Mouse (Mus musculus) stomach, postnatal 0 days (tissue): Measurements from ENCODE around the gene Pmch. TPM values are rescaled to one million over a fixed set of nuclear protein-coding genes. Genes with fewer than 3 reads are reported as not detected.

Experiments used
- ATAC-seq: fragments of 200-750 bp; cut with Nextera tagmentation; 2 replicates; pipeline ENCODE4 v1.8.0; 2017; ENCODE audit not compliant: low FRiP score, low TSS enrichment
- DNase-seq: peaks from one replicate; pipeline ENCODE4 v3.0.0-alpha.2; 2016; ENCODE audit warnings: low spot score
- H3K27ac ChIP-seq: fragments of 300-500 bp; sonication (generic); replicated peaks from 2 replicates; pipeline ENCODE4 v1.5.1; 2014; ENCODE audit warnings: mild to moderate bottlenecking, control low read depth
- H3K27me3 ChIP-seq: fragments of 300-500 bp; sonication (generic); 2 replicates; pipeline ENCODE4 v1.6.1; 2014; ENCODE audit warnings: low read length; ENCODE audit not compliant: control insufficient read depth, insufficient read depth
- H3K36me3 ChIP-seq: fragments of 300-500 bp; sonication (generic); 2 replicates; pipeline ENCODE4 v1.6.1; 2014; ENCODE audit warnings: low read length, mixed read lengths; ENCODE audit not compliant: control insufficient read depth, insufficient read depth
- H3K4me1 ChIP-seq: fragments of 300-500 bp; sonication (generic); replicated peaks from 2 replicates; pipeline ENCODE4 v1.6.1; 2014; ENCODE audit warnings: antibody characterized with exemption; ENCODE audit not compliant: control insufficient read depth, insufficient read depth
- H3K4me2 ChIP-seq: fragments of 300-500 bp; sonication (generic); replicated peaks from 2 replicates; pipeline ENCODE4 v1.6.1; 2014; ENCODE audit warnings: low read depth, mild to moderate bottlenecking, control low read depth, moderate library complexity
- H3K4me3 ChIP-seq: fragments of 300-500 bp; sonication (generic); 2 replicates; pipeline ENCODE4 v1.5.1; 2014; ENCODE audit warnings: low read depth, low read length, control low read depth
- H3K9ac ChIP-seq: fragments of 300-500 bp; sonication (generic); 2 replicates; pipeline ENCODE4 v1.6.1; 2014; ENCODE audit warnings: mild to moderate bottlenecking, low read length, control low read depth, mixed read lengths
- H3K9me3 ChIP-seq: fragments of 300-500 bp; sonication (generic); 2 replicates; pipeline ENCODE4 v1.6.1; 2016; ENCODE audit warnings: low read length; ENCODE audit not compliant: control insufficient read depth
- CTCF ChIP-seq: IDR thresholded peaks from 2 replicates; pipeline ENCODE4 v1.5.1; 2016; ENCODE audit warnings: antibody characterized with exemption, low read depth, mild to moderate bottlenecking, moderate library complexity
- EP300 ChIP-seq: optimal IDR thresholded peaks from 2 replicates; pipeline ENCODE3; 2016; ENCODE audit warnings: antibody characterized with exemption
- WGBS: fragments of 180-500 bp; shearing (Covaris S2); extraction: QIAGEN DNeasy Blood & Tissue Kit; methylation state at CpG from one replicate; pipeline ENCODE4 v1.1.7; 2014; 5-methylcytosine and 5-hydroxymethylcytosine counted together
- polyA plus RNA-seq: library from polyadenylated mRNA; unstranded; fragments of >200 nt; fragmentation: Nextera tagmentation; extraction: Ambion mirVana; gene quantifications from 2 replicates; pipeline ENCODE4 v1.2.1, GENCODE M21; 2015

The Pmch gene
- polyA plus RNA-seq, 1 experiment from 2014 or later = not detected

DNA sequence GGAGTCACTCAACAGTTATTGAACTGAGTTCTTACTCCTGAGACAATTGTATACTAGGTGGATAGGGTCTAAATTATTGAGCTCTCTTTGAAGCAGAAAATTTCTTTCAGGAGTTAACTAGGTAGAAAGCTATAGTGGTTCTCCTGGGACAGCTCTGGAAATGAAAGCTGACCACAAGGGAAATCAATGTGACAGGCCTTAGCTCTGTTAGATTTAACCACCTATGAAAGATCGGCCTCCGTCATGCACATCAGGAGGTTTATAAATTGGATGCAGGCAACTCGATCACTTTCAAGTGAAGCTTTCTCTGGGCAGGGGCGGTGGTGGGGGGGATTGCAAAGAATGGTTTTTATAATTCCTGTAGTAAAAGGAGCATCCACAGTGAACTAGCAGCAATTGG is 27.4 kb upstream of the Pmch start:
- Histone ChIP-seq H3K4me3 (no peak overlapping the region), H3K4me2 (no peak overlapping the region), H3K9ac (no peak overlapping the region), H3K27ac (no peak overlapping the region), H3K36me3 (no peaks in the 10 kb centered on the region), H3K9me3 (no peaks in the 10 kb centered on the region), H3K4me1 (no peaks in the 10 kb centered on the region), H3K27me3 (no peaks in the 10 kb centered on the region)
- no peak for ATAC-seq
- 87% methylated on average over 4 of the region's 4 CpGs for WGBS
- DNase-seq = no peak
- no peak for TF ChIP-seq CTCF
- no peak for TF ChIP-seq EP300

DNA sequence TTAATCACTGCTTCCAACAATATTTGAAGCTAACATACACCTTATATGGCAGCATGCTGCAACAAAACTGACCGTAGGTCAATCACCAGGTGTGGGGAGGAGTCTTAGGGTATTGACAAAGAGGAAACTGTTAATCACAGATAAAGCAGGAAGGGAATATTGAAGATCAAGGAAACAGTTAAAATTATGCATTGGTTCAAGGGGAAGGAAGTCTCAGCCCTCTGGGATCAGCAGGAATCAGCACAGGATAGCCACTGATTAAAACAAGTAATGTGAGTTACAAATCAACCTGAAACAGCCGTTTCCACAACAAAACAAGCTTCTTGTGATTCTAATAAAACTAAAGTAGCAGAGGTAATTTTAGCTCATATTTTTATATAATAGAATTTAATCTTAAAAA is 26.0 kb upstream of the Pmch start:
- no peak for TF ChIP-seq EP300
- no peak for TF ChIP-seq CTCF
- DNase-seq = no peak

DNA sequence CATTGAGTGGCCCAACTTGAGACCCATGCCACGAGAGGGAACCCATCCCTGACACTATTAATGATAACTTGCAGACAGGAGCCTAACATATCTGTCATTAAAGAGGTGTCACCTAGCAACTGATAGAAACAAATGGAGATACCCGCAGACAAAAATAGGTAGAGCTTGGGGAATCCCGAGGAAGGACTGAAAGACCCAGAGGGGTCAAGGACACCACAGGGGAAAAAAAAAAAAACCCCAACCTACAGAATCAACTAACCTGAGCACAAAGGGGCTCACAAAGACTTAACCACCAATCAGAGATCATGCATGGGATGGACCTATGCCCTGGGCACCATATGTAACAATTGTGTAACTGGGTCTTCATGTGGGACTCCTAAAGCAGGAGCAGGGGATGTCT is 23.5 kb upstream of the Pmch start:
- TF ChIP-seq EP300 (no peak), CTCF (no peak)
- ATAC-seq (no peak), DNase-seq (no peak)
- Histone ChIP-seq H3K9ac (no peak overlapping the region), H3K27me3 (no peaks in the 10 kb centered on the region), H3K4me1 (no peaks in the 10 kb centered on the region), H3K27ac (no peak overlapping the region), H3K9me3 (no peaks in the 10 kb centered on the region), H3K4me2 (no peak overlapping the region), H3K36me3 (no peaks in the 10 kb centered on the region), H3K4me3 (no peak overlapping the region)
- 82% methylated on average over 3 of the region's 3 CpGs for WGBS

More for the DNA sequence above, 26.0 kb upstream of the Pmch start:
- no peaks in the 10 kb centered on the region for H3K36me3 ChIP-seq
- no peaks in the 10 kb centered on the region for H3K4me1 ChIP-seq
- H3K4me2 ChIP-seq = no peak overlapping the region
- H3K9ac ChIP-seq = no peak overlapping the region
- 71% methylated on average over 2 of the region's 2 CpGs for WGBS
- no peak overlapping the region for H3K4me3 ChIP-seq
- no peaks in the 10 kb centered on the region for H3K27me3 ChIP-seq
- ATAC-seq = no peak
- no peaks in the 10 kb centered on the region for H3K9me3 ChIP-seq
- H3K27ac ChIP-seq = no peak overlapping the region

DNA sequence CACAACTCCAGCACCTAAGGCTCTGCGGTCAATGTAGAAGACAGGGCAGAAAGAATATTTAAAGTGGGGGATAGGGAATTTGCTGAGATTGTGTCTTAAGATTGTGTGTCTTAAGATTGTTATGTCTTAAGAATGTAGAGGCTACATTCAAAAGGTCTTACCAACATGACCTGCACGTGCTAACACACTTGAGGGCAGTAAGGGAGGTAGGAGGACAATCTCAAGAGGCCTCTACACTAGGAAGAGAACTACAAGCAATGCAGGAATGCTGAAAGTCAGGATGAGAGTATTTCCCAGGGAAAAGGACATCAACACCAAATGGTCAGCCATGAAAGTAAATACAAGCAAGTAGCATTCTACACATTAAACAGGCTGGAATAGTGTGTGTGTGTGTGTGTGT is 15.3 kb downstream of the Pmch start:
- H3K4me2 ChIP-seq = no peak overlapping the region
- no peaks in the 10 kb centered on the region for H3K36me3 ChIP-seq
- H3K4me3 ChIP-seq = no peak overlapping the region
- DNase-seq (no peak), ATAC-seq (no peak)
- H3K27me3 ChIP-seq = no peaks in the 10 kb centered on the region
- H3K4me1 ChIP-seq = no peaks in the 10 kb centered on the region
- H3K27ac ChIP-seq = no peak overlapping the region
- TF ChIP-seq CTCF (no peak), EP300 (no peak)
- no peaks in the 10 kb centered on the region for H3K9me3 ChIP-seq
- no peak overlapping the region for H3K9ac ChIP-seq
- WGBS = 94% methylated on average over 2 of the region's 2 CpGs

DNA sequence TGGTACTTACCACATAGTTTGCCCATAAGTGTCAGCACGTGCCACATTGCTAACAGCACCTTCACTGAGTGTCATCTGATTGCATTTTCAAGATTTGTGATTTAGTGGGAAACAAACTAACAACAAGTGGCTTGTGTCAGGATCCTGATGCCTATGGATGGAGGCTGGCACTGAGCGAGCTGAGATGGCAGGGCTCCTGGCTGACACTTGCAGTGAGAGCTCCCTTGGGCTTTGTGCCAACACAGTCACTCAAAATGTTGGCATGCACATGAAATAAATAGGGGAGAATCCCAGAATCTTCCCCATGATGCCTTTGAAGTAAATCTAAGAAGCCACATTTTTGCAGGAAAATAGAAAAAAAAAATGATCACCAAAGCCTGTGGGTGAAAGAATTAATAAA is 22.4 kb downstream of the Pmch start:
- DNase-seq (no peak), ATAC-seq (no peak)
- no peak overlapping the region for H3K9ac ChIP-seq
- H3K27ac ChIP-seq = no peak overlapping the region
- 89% methylated on average over 2 of the region's 2 CpGs for WGBS
- no peak overlapping the region for H3K4me3 ChIP-seq
- H3K9me3 ChIP-seq = no peaks in the 10 kb centered on the region
- H3K4me2 ChIP-seq = no peak overlapping the region
- H3K27me3 ChIP-seq = no peaks in the 10 kb centered on the region
- no peaks in the 10 kb centered on the region for H3K36me3 ChIP-seq
- TF ChIP-seq CTCF = no peak
- TF ChIP-seq EP300 = no peak
- H3K4me1 ChIP-seq = no peaks in the 10 kb centered on the region

DNA sequence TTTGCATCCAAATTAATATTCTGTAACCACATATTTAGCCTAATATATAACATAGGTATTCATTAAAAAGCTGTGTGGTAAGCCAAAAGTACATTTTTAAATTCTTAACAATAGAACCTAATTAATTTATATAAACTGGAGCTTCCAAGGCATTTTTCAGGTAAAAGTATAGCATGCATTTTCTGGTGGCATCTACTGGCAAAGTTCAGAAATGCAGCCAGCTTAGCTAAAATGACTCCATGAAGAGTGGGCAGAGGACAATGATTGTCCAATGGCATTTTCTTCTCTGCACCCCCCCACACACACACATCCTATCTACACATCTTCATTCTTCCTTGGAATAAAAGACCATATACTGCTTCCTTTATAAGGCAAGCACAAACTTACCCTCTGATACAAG is 28.8 kb downstream of the Pmch start:
- no peak overlapping the region for H3K4me3 ChIP-seq
- no peak overlapping the region for H3K4me2 ChIP-seq
- H3K4me1 ChIP-seq = no peaks in the 10 kb centered on the region
- H3K36me3 ChIP-seq = 0 out of 2 replicates have a peak, but pooled peaks cover 2% of the 10 kb centered on the region
- DNase-seq = no peak
- H3K27ac ChIP-seq = no peak overlapping the region
- no peaks in the 10 kb centered on the region for H3K9me3 ChIP-seq
- no peak for TF ChIP-seq EP300
- peak; percentile 55 for TF ChIP-seq CTCF
- ATAC-seq = no peak
- no peaks in the 10 kb centered on the region for H3K27me3 ChIP-seq
- no peak overlapping the region for H3K9ac ChIP-seq
